Mouse (Mus musculus) frontal cortex, adult 2 months (tissue): ENCODE results near the gene Zfp446. TPM values are rescaled to one million over a fixed set of nuclear protein-coding genes. Genes with fewer than 3 reads are reported as not detected.

Experiments used
- DNase-seq, 2 experiments: peaks; one replicate each; pipeline ENCODE4 v3.0.0; 2022; ENCODE audit warnings: low spot score in 1 of 2; ENCODE audit errors: extremely low spot score in 1 of 2
- polyA plus RNA-seq: library from polyadenylated mRNA; depleted of rRNA; stranded (reverse); fragments of >200 nt; gene quantifications from 2 replicates; pipeline ENCODE4 v1.2.3, GENCODE M21; 2012; rRNA removed

The Zfp446 gene
- polyA plus RNA-seq, 1 experiment: 14.1 TPM

- no peak for DNase-seq
These were observed 45.3 kb downstream of the Zfp446 start for GRCm38 (mm10) chr7:13022773-13023535.

- DNase-seq: peak; percentile 81 to 94
These were observed 46.5 kb downstream of the Zfp446 start for GRCm38 (mm10) chr7:13023928-13024731.

GRCm38 (mm10) chr7:13024805-13025204 lies 47.2 kb downstream of the Zfp446 start:
- peak in 1 of 2 experiments; percentile 83 for DNase-seq

GRCm38 (mm10) chr7:13025511-13026112 lies 48.0 kb downstream of the Zfp446 start:
- no peak for DNase-seq

GRCm38 (mm10) chr7:13028986-13029385 lies 51.3 kb downstream of the Zfp446 start:
- DNase-seq: no peak

GRCm38 (mm10) chr7:13031069-13031468 lies 53.4 kb downstream of the Zfp446 start:
- no peak for DNase-seq

GRCm38 (mm10) chr7:13031983-13032382 lies 54.3 kb downstream of the Zfp446 start:
- DNase-seq: no peak

GRCm38 (mm10) chr7:13032541-13032940 lies 54.9 kb downstream of the Zfp446 start:
- DNase-seq: no peak

- DNase-seq: no peak
These were observed 56.0 kb downstream of the Zfp446 start for GRCm38 (mm10) chr7:13033451-13034147.

- DNase-seq: peak; percentile 98 to 99
These were observed 56.7 kb downstream of the Zfp446 start, which contains the start of gene Chmp2a for GRCm38 (mm10) chr7:13034148-13034977. TSS of gene Chmp2a (minus strand) at chr7:13034807.

Other genes starting within 250 kb of the Zfp446 start
- gene Vmn2r56, start 242.8 kb upstream of the Zfp446 start, polyA plus RNA-seq: 0.06 TPM in 1 of 2 replicates, not detected in the other
- gene Zscan18, start 174.2 kb upstream of the Zfp446 start, polyA plus RNA-seq: 17.8 and 22.7 TPM in 2 replicates
- gene Zfp329, start 159.0 kb upstream of the Zfp446 start, polyA plus RNA-seq: 19.2 and 24.5 TPM in 2 replicates
- gene Zfp110, start 143.1 kb upstream of the Zfp446 start, polyA plus RNA-seq: 8.8 and 10.4 TPM in 2 replicates
- gene Zfp128, start 96.7 kb upstream of the Zfp446 start, polyA plus RNA-seq: 4.6 and 5.3 TPM in 2 replicates
- gene Zscan22, start 80.0 kb upstream of the Zfp446 start, polyA plus RNA-seq: 12.9 TPM in 2 replicates
- gene Rps5, start 55.6 kb upstream of the Zfp446 start, polyA plus RNA-seq: 776 and 848 TPM in 2 replicates
- gene Rnf225, start 50.4 kb upstream of the Zfp446 start, polyA plus RNA-seq: 0.69 and 0.86 TPM in 2 replicates
- 5.7 and 6.1 TPM in 2 replicates for gene Zfp324, start 12.0 kb upstream of the Zfp446 start, polyA plus RNA-seq
- 0.64 and 1.3 TPM in 2 replicates for gene Slc27a5, start 20.3 kb downstream of the Zfp446 start, polyA plus RNA-seq
- gene Trim28, start 21.3 kb downstream of the Zfp446 start, polyA plus RNA-seq: 234 and 279 TPM in 2 replicates
- 34.3 and 36.8 TPM in 2 replicates for gene Zbtb45, start 32.2 kb downstream of the Zfp446 start, polyA plus RNA-seq
- 239 and 244 TPM in 2 replicates for gene Chmp2a, start 57.0 kb downstream of the Zfp446 start, polyA plus RNA-seq
- gene Ube2m, start 60.4 kb downstream of the Zfp446 start, polyA plus RNA-seq: 362 and 411 TPM in 2 replicates
- 15.4 and 16.7 TPM in 2 replicates for gene Mzf1, start 76.9 kb downstream of the Zfp446 start, polyA plus RNA-seq
- 0.06 TPM in 1 of 2 replicates, not detected in the other for gene Vmn1r85, start 117.3 kb downstream of the Zfp446 start, polyA plus RNA-seq
- not detected in 2 replicates for gene Vmn1r86, start 142.1 kb downstream of the Zfp446 start, polyA plus RNA-seq
- gene Vmn1r87, start 162.3 kb downstream of the Zfp446 start, polyA plus RNA-seq: not detected in 2 replicates
- not detected in 2 replicates for gene Vmn1r88, start 181.7 kb downstream of the Zfp446 start, polyA plus RNA-seq
- not detected in 2 replicates for gene Vmn1r89, start 235.2 kb downstream of the Zfp446 start, polyA plus RNA-seq